Mouse (Mus musculus) kidney, adult 2 months (tissue): ENCODE data around the gene Ccr1.
"Not testable (repeated sequence)": the region's sequence is repeated elsewhere in the genome, so short reads cannot be mapped to it uniquely, and the experiment has no call there.

Experiments used
- CTCF ChIP-seq: fragments of 200-500 bp; conservative IDR thresholded peaks from 2 replicates; pipeline ENCODE4 v1.5.1; 2011; ENCODE audit warnings: low read depth, mild to moderate bottlenecking, control low read depth, low read length, moderate library complexity, mixed read lengths; ENCODE audit not compliant: insufficient read depth, insufficient read length
- POLR2A ChIP-seq: fragments of 200-500 bp; IDR thresholded peaks from one replicate; pipeline ENCODE4 v1.6.1; 2011; ENCODE audit warnings: low read depth, low read length, control low read depth

DNA sequence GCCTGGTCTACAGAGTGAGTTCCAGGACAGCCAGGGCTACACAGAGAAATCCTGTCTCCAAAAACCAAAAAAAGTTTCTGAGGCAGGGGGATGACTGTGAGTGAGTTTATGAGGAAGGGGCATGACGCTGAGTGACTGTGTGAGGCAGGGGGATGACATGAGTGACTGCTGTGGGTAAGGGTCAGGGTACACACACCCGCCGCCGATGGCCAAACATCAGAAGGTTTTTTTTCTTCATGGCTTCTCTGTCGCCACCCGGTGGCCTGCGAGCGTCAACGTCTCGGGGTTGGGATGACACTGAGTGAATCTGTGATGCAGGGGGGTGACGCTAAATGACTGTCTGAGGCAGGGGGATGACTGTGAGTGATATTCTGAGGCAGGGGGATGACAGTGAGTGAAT, 44.5 kb downstream of the Ccr1 start:
- not testable (repeated sequence) for TF ChIP-seq POLR2A
- TF ChIP-seq CTCF = peak; percentile 54
